Mouse (Mus musculus) heart, postnatal 14 days (tissue): ENCODE measurements at regions not wholly inside any gene's neighbourhood (a gene's known extent, or its start where the extent isn't known, plus 50 kb on each side); places are given as distances from the start of the nearest gene placed in this dataset.
"Not testable (repeated sequence)": the region's sequence is repeated elsewhere in the genome, so short reads cannot be mapped to it uniquely, and the experiment has no call there.

Source experiments
- DNase-seq, 2 experiments: peaks; one replicate each; pipeline ENCODE4 v3.0.0; 2021 to 2022
- intact Hi-C: fragments of 180-260 bp; cut with DNase I; formaldehyde crosslinking; loops from one replicate; pipeline ENCODE4 v1.15.1; 2025

DNA sequence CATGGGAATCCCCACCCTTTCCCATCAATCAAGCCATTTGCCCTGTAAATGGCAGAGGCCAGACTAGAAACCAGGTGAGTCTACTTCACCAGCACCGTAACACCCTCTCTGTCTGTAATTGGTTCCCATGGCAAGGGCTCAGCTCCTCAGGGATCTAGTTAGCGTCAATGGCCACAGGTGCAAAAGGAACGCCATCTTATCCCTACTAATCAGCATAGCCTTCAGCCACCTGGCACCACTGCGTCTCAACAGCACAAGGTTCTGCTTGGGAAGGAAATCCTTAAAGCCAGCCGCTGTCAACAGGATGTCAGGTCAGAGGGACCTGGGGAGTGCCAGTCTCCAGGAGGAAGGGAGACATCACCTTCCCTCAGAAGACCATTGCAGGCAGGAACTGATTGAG, 77.2 kb upstream of the Galnt18 start:
- DNase-seq = no peak
- intact Hi-C loops = loop anchor here (5.0 kb wide), 1 partner anchor 75 kb away; no protein-coding TSS in a partner anchor

DNA sequence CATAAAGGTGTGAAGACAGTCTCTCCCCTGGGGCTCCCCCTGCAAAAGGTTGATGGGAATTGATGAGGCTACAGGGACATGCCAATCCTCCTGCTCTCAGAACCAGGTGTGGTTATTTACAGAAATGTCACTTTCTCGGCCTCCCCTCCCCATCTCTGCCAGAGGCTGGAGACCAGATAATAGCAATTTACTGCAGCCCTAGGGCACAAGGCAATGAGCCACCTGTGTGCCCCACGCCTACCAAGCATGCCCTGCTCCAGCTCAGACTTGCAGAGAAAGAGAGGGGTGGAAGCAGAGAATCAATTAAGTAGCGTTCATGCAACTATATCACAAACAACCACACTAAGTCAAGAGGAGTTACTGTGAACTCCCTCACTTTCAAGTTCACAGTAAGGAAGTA, 75.5 kb upstream of the Galnt18 start:
- intact Hi-C loops = loop anchor here (5.0 kb wide), 1 partner anchor 73 kb away; no protein-coding TSS in a partner anchor
- DNase-seq = no peak

GRCm38 (mm10) chr7:111846417-111846816, 66.6 kb upstream of the Galnt18 start:
- DNase-seq = no peak
- intact Hi-C loops = no loop called here

DNA sequence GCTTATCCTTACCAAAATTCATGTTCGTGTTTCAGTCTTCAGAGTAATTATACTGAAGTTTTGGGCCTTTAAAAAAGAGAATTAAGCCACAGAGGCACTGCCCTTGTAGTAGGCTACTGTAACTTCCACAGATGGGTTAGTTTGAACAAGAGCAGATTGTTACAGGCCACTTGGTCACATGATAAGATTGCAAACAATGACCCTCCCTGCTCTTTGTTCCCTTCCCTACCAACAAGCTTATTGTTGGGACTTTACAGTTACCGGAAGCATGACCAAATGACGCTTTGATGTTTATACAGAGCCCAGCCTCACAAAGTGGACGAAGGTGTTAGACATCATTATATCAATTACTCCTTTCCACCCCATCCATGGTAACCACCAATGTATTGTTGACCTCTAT, 63.9 kb upstream of the Galnt18 start:
- no peak for DNase-seq
- intact Hi-C loops = no loop called here

DNA sequence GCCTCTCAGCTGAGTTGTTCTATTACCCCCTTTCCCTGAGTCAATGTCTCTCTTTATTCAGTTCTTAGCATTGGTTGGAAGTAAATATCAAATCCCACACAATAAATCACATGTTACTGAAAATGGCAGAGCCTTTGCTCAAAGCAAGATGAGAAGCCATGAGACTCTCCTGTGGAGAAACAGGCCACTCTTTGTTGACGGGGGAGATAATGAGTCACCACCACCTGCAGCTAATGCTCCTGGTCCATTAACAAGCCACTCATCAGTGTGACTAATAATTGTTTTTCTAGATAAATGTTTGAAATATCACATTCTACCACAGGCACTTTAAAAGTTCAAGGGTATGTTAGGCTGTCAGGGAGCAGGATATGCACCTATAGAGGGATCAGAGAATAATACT, 61.0 kb upstream of the Galnt18 start:
- intact Hi-C loops = no loop called here
- DNase-seq = no peak

DNA sequence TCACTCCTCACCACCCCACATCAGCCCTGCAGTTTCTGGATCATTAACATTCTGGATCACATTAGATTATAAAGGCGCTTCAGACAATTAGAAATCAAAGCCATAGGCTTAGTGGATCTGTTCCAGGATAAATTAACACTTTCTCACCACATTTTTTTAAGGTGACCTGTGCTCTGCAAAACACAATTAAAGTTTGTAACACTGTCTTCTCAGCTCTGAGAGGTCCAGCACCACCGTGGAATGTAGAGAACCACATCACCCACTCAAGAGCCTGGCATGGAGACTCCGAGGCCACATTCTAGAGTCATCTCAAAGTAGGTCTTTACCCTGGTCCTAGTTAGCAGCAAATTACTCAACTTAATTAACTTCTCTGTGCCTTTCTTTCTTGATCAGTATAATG, 58.4 kb upstream of the Galnt18 start:
- intact Hi-C loops = no loop called here
- DNase-seq = no peak

DNA sequence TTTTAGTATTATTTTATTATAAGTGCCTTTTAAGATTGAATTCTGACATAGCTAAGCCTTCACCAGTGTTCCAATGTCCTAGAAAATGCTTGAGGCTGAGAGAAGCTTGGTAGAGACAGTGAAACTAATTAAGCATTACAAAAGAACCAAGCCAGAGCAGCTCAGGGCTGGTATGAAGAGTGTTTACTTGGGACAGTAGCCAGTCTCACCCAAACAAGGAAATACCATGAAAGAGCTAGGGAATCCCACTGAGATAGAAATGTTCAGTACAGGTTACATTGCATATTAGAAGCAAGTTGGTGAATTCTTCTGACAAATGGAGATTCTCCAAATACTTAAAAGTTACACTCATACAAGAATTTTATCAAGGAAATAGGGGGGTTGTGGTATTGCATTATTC, 54.6 kb upstream of the Galnt18 start:
- intact Hi-C loops, DNase-seq: not testable (repeated sequence)

- no peak for DNase-seq
- intact Hi-C loops = no loop called here
Measured at GRCm38 (mm10) chr7:111829931-111830330, 50.2 kb upstream of the Galnt18 start.
